Mouse (Mus musculus) testis, adult 2 months (tissue): ENCODE measurements around the gene Zdhhc4. TPM values are rescaled to one million over a fixed set of nuclear protein-coding genes. Genes with fewer than 3 reads are reported as not detected.

Source experiments
- H3K27ac ChIP-seq: fragments of 200-500 bp; 2 replicates; pipeline ENCODE4 v1.5.1; 2012; ENCODE audit warnings: low read depth, low read length; ENCODE audit not compliant: control insufficient read depth, insufficient read depth
- H3K27me3 ChIP-seq: fragments of 200-500 bp; 2 replicates; pipeline ENCODE4 v1.6.1; 2012; ENCODE audit warnings: mild to moderate bottlenecking, low read length, moderate library complexity; ENCODE audit not compliant: control insufficient read depth, insufficient read depth
- H3K36me3 ChIP-seq: fragments of 200-500 bp; 2 replicates; pipeline ENCODE4 v1.6.1; 2012; ENCODE audit warnings: mild to moderate bottlenecking, low read length; ENCODE audit not compliant: control insufficient read depth, insufficient read depth
- H3K4me1 ChIP-seq: fragments of 200-500 bp; 2 replicates; pipeline ENCODE4 v1.6.1; 2012; ENCODE audit warnings: low read length; ENCODE audit not compliant: control insufficient read depth, insufficient read depth
- H3K4me3 ChIP-seq: fragments of 200-500 bp; 2 replicates; pipeline ENCODE4 v1.5.1; 2012; ENCODE audit warnings: low read depth, mild to moderate bottlenecking, low read length, moderate library complexity, mixed read lengths; ENCODE audit not compliant: control insufficient read depth
- CTCF ChIP-seq: fragments of 200-500 bp; IDR thresholded peaks from 2 replicates; pipeline ENCODE4 v1.5.1; 2012; ENCODE audit warnings: low read depth, mild to moderate bottlenecking, inconsistent platforms, low read length, moderate library complexity; ENCODE audit not compliant: control insufficient read depth, insufficient read depth, insufficient replicate concordance
- POLR2A ChIP-seq: fragments of 200-500 bp; IDR thresholded peaks from 2 replicates; pipeline ENCODE4 v1.6.1; 2012; ENCODE audit warnings: low read depth, mild to moderate bottlenecking, inconsistent platforms, low read length, moderate library complexity; ENCODE audit not compliant: control insufficient read depth
- polyA plus RNA-seq: library from polyadenylated mRNA; depleted of rRNA; stranded (reverse); fragments of >200 nt; gene quantifications from 2 replicates; pipeline ENCODE4 v1.2.3, GENCODE M21; 2012

Gene Zdhhc4
- polyA plus RNA-seq, 1 experiment = 402 TPM

- TF ChIP-seq POLR2A (no peak), CTCF (no peak)
- H3K4me1 ChIP-seq = no peaks in the 10 kb centered on the region
- H3K36me3 ChIP-seq = no peaks in the 10 kb centered on the region; the same call in 1 of the 2 replicates
- no peak overlapping the region for H3K27ac ChIP-seq
- no peaks in the 10 kb centered on the region for H3K27me3 ChIP-seq
- H3K4me3 ChIP-seq = no peak overlapping the region
Measured at GRCm38 (mm10) chr5:143304251-143304650, 24.8 kb downstream of the Zdhhc4 start.

GRCm38 (mm10) chr5:143301296-143301695 is 27.8 kb downstream of the Zdhhc4 start:
- H3K4me3 ChIP-seq = no peak overlapping the region
- no peaks in the 10 kb centered on the region for H3K27me3 ChIP-seq
- TF ChIP-seq POLR2A (no peak), CTCF (peak; percentile 6; the same call in 1 of the 2 replicates)
- no peaks in the 10 kb centered on the region for H3K4me1 ChIP-seq
- H3K36me3 ChIP-seq = no peaks in the 10 kb centered on the region
- H3K27ac ChIP-seq = no peak overlapping the region

- no peaks in the 10 kb centered on the region for H3K36me3 ChIP-seq
- no peak overlapping the region for H3K4me3 ChIP-seq
- H3K27me3 ChIP-seq = no peaks in the 10 kb centered on the region
- H3K27ac ChIP-seq = no peak overlapping the region
- TF ChIP-seq CTCF (peak; percentile 67; the same call in 1 of the 2 replicates), POLR2A (no peak)
- H3K4me1 ChIP-seq = no peaks in the 10 kb centered on the region
Measured at GRCm38 (mm10) chr5:143299686-143300085, 29.4 kb downstream of the Zdhhc4 start.

- no peaks in the 10 kb centered on the region for H3K4me1 ChIP-seq
- H3K4me3 ChIP-seq = no peak overlapping the region
- no peaks in the 10 kb centered on the region for H3K27me3 ChIP-seq
- TF ChIP-seq POLR2A (no peak), CTCF (peak; percentile 54; the same call in 1 of the 2 replicates)
- no peak overlapping the region for H3K27ac ChIP-seq
- no peaks in the 10 kb centered on the region for H3K36me3 ChIP-seq
Measured at GRCm38 (mm10) chr5:143298391-143298790, 30.7 kb downstream of the Zdhhc4 start.

- TF ChIP-seq CTCF (no peak), POLR2A (no peak)
- Histone ChIP-seq H3K27me3 (no peaks in the 10 kb centered on the region), H3K36me3 (no peaks in the 10 kb centered on the region)
Measured at GRCm38 (mm10) chr5:143297986-143298385, 31.1 kb downstream of the Zdhhc4 start.

GRCm38 (mm10) chr5:143295330-143295729 is 33.7 kb downstream of the Zdhhc4 start:
- H3K27me3 ChIP-seq = no peaks in the 10 kb centered on the region

More at GRCm38 (mm10) chr5:143297986-143298385, 31.1 kb downstream of the Zdhhc4 start:
- H3K27ac ChIP-seq = no peak overlapping the region
- H3K4me3 ChIP-seq = no peak overlapping the region
- H3K4me1 ChIP-seq = no peaks in the 10 kb centered on the region

GRCm38 (mm10) chr5:143294862-143295261 is 34.2 kb downstream of the Zdhhc4 start:
- Histone ChIP-seq H3K27me3 (no peaks in the 10 kb centered on the region), H3K36me3 (no peaks in the 10 kb centered on the region), H3K4me3 (no peak overlapping the region), H3K4me1 (peaks cover 3% of the 10 kb centered on the region; the same call in 1 of the 2 replicates), H3K27ac (no peak overlapping the region)
- TF ChIP-seq CTCF (peak; percentile 62; the same call in 1 of the 2 replicates), POLR2A (no peak)

More at GRCm38 (mm10) chr5:143295330-143295729, 33.7 kb downstream of the Zdhhc4 start:
- H3K36me3 ChIP-seq = no peaks in the 10 kb centered on the region
- no peak overlapping the region for H3K27ac ChIP-seq
- no peak overlapping the region for H3K4me3 ChIP-seq
- no peak for TF ChIP-seq POLR2A
- no peak for TF ChIP-seq CTCF
- H3K4me1 ChIP-seq = peaks cover 3% of the 10 kb centered on the region; the same call in 1 of the 2 replicates

- Histone ChIP-seq H3K36me3 (no peaks in the 10 kb centered on the region), H3K27ac (no peak within 1 kb of the TSS), H3K4me3 (no peak within 1 kb of the TSS), H3K4me1 (peaks cover 3% of the 10 kb centered on the region), H3K27me3 (no peaks in the 10 kb centered on the region)
- TF ChIP-seq POLR2A (no peak), CTCF (no peak)
Measured at GRCm38 (mm10) chr5:143293404-143293803, 35.7 kb downstream of the Zdhhc4 start, which contains the start of gene Zfp853. Gene Zfp853, minus strand, starts transcription at chr5:143293623.
